Mouse (Mus musculus): Measurements from ENCODE around the gene Rab1b. TPM values are rescaled to one million over a fixed set of nuclear protein-coding genes. Genes with fewer than 3 reads are reported as not detected.

The Rab1b gene
- polyA plus RNA-seq, 1 experiment from 2014 or later, result 96.4 TPM

DNA sequence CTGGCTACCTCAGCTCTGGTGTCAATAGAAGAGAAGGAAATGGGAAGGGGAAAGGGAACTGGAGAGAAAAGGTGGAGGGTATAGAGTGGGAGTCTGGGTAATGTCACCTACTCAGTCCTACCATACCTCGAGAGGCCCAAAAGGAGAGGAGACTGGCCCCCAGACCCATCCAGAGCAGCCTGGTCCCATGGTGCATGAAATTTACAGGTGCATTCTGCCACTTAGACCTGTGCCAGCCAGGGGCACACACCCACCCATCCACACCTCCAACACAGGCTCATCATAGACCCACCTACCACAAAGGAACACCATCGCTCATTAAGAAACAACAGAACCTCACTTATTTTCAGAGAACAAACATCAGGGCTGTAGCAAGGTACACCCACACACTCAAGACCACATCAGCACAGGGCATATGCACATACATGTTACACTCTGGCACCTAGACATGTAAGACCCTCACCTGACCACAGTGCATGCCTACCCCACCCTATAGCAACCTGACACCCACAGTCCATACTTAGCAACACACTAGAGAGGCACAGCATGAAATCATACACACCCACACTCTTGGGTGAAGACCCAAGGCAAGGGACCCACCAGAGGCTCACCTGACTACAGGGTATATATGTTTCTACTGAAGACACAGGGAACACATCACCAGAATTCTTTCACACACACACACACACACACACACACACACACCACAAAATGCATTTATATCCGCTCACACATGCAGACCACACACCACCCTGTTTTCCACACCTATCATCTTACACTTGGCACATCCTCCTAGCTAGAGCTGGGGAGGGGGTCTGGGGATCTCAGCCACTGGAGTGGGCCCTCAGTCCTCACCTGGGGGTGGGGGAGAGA, 22.7 kb downstream of the Rab1b start:
- 62% methylated on average over 3 of the region's 3 CpGs for WGBS (ENCODE audit: insufficient replicate concordance)
- no peak for ATAC-seq (ENCODE audit: low read depth)
- no peaks in the 10 kb centered on the region for H3K9me3 ChIP-seq (replicated peaks)
- peaks cover 81% of the 10 kb centered on the region for H3K27me3 ChIP-seq
- H3K9ac ChIP-seq, result no peak overlapping the region
- no peaks in the 10 kb centered on the region for H3K36me3 ChIP-seq
- H3K27ac ChIP-seq, result no peak overlapping the region
- peaks cover 29% of the 10 kb centered on the region for H3K4me1 ChIP-seq (replicated peaks)
- peak overlapping the region; percentile 84; the same call in 1 of the 2 replicates for H3K4me2 ChIP-seq
- no peak for DNase-seq
- peak overlapping the region; percentile 62; the same call in 1 of the 2 replicates for H3K4me3 ChIP-seq (replicated peaks)

DNA sequence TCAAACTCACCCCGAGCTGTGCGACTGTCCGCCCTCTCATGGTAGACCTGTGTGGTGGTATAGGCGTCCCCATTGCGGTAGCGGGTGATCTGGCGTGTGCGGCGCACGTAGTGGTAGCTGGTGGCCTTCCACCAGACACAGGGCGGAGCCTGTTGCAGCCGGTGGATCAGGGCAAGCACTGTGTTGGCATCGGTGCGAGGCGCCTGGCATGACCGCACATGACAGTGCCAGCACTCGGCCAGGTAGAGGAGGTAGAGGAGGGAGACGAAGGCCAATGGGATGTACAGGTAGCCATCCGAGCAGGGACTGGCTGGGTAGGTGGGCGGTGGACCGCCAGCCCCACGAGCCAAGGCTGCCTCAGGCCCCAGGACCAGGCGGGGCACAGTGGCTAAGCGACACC, 24.3 kb downstream of the Rab1b start:
- Histone ChIP-seq H3K36me3 (no peaks in the 10 kb centered on the region), H3K9me3 (replicated peaks) (no peaks in the 10 kb centered on the region), H3K4me1 (replicated peaks) (peaks cover 20% of the 10 kb centered on the region), H3K9ac (no peak overlapping the region), H3K4me3 (replicated peaks) (no peak overlapping the region), H3K27ac (no peak overlapping the region), H3K4me2 (no peak overlapping the region), H3K27me3 (peaks cover 85% of the 10 kb centered on the region)
- no peak for DNase-seq
- ATAC-seq (ENCODE audit: low read depth), result no peak
- 47% methylated on average over 24 of the region's 24 CpGs for WGBS (ENCODE audit: insufficient replicate concordance)

DNA sequence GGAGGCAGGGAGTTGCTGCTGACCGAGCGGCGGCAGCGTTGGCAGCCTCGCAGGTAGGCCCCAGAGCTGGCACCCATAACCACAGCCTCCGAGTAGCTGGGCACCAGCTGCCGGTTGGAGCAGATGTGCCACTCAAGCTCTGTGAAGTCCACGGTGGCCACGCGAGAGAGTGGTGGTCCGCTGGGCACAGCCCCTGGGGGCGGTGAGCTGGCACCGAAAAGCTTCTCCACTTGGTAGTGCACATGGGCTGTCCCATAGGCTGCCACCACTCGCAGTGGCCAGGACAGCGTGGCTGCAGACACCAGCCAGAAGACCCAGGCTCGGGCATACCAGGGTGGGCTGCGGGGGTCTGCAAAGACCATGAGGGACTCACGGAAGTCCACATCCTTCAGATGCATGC, 24.9 kb downstream of the Rab1b start:
- WGBS (ENCODE audit: insufficient replicate concordance), result 53% methylated on average over 18 of the region's 18 CpGs
- Histone ChIP-seq H3K4me1 (replicated peaks) (peaks cover 14% of the 10 kb centered on the region), H3K27ac (no peak overlapping the region), H3K4me2 (no peak overlapping the region), H3K4me3 (replicated peaks) (no peak overlapping the region), H3K27me3 (peaks cover 80% of the 10 kb centered on the region), H3K36me3 (no peaks in the 10 kb centered on the region), H3K9ac (no peak overlapping the region), H3K9me3 (replicated peaks) (no peaks in the 10 kb centered on the region)
- DNase-seq (no peak), ATAC-seq (ENCODE audit: low read depth) (no peak)

DNA sequence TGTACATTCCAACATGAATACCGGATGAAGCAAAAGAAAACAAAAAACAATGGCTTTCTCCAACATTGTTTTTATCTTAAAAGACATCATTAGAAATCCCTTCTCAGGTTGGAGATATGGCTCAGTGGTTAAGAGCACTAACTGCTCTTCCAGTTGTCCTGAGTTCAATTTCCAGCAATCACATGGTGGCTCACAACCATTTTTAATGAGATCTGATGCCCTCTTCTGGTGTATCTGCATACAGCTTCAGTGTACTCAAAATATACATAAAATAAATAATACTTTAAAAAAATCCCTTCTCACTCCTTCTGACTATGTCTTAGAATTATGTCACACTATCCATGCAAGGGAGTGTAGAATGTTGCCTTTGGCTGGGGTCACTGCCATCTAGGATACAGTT, 27.6 kb downstream of the Rab1b start:
- Histone ChIP-seq H3K9me3 (replicated peaks) (no peaks in the 10 kb centered on the region), H3K36me3 (no peaks in the 10 kb centered on the region), H3K27ac (no peak overlapping the region), H3K9ac (no peak overlapping the region), H3K4me1 (replicated peaks) (no peaks in the 10 kb centered on the region), H3K27me3 (peaks cover 71% of the 10 kb centered on the region), H3K4me3 (replicated peaks) (no peak overlapping the region), H3K4me2 (no peak overlapping the region)
- ATAC-seq (ENCODE audit: low read depth), result no peak
- DNase-seq, result no peak
- WGBS (ENCODE audit: insufficient replicate concordance), result 69% methylated on average over 1 of the region's 1 CpGs

DNA sequence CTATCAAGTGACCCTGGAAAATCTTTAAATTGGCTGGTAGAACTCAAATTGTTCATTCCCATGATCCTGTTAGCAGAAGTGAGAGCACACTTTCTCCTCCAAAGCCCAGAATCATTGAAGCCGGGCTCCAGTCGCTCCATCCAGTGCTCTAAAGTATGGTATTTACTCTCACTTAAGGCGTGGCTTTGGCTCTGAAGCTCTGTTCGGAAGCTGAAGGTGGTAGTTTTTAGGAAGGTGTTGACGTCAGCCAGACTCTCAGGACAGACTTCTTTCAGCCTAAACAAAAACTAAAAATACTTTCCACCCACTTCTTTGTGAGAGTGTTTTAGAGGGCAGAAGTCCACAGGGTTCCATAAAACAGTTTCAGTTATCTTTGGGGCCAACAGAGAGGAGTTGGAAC, 33.4 kb downstream of the Rab1b start:
- Histone ChIP-seq H3K9me3 (replicated peaks) (no peaks in the 10 kb centered on the region), H3K27ac (no peak overlapping the region), H3K4me3 (replicated peaks) (no peak overlapping the region), H3K36me3 (no peaks in the 10 kb centered on the region), H3K4me2 (no peak overlapping the region), H3K9ac (no peak overlapping the region), H3K4me1 (replicated peaks) (peaks cover 42% of the 10 kb centered on the region), H3K27me3 (peaks cover 62% of the 10 kb centered on the region)
- WGBS (ENCODE audit: insufficient replicate concordance), result 30% methylated on average over 5 of the region's 5 CpGs
- ATAC-seq (ENCODE audit: low read depth) (no peak), DNase-seq (no peak)

DNA sequence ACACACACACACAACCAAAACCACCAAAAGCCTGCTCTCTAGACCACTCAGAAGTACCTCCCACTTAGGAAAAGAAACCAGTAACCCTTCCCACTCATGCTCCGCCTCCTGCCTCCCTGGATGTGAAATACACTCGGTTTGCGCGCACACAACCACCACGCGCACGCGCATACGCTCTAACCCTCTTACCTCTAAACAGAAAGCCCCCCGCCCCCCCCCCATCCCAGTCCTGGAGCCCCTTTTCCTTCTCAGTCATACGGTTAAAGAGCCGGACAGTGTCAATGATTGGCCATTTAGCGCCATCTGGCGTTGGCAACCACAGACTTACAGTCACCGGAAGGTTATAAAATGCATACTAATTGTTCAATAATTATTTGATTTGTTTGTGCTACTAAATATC, 33.8 kb downstream of the Rab1b start:
- peaks cover 47% of the 10 kb centered on the region for H3K4me1 ChIP-seq (replicated peaks)
- peak overlapping the region; percentile 59 for H3K4me3 ChIP-seq (replicated peaks)
- ATAC-seq (ENCODE audit: low read depth), result no peak; the same call in 1 of the 2 replicates
- no peaks in the 10 kb centered on the region for H3K9me3 ChIP-seq (replicated peaks)
- H3K4me2 ChIP-seq, result peak overlapping the region; percentile 84
- H3K27me3 ChIP-seq, result peaks cover 63% of the 10 kb centered on the region
- peak; percentile 40 for DNase-seq
- H3K27ac ChIP-seq, result no peak overlapping the region
- 1% methylated on average over 15 of the region's 15 CpGs for WGBS (ENCODE audit: insufficient replicate concordance)
- H3K36me3 ChIP-seq, result no peaks in the 10 kb centered on the region
- 0 out of 2 replicates have a peak overlapping the region, but pooled peaks have one; percentile 17 for H3K9ac ChIP-seq

DNA sequence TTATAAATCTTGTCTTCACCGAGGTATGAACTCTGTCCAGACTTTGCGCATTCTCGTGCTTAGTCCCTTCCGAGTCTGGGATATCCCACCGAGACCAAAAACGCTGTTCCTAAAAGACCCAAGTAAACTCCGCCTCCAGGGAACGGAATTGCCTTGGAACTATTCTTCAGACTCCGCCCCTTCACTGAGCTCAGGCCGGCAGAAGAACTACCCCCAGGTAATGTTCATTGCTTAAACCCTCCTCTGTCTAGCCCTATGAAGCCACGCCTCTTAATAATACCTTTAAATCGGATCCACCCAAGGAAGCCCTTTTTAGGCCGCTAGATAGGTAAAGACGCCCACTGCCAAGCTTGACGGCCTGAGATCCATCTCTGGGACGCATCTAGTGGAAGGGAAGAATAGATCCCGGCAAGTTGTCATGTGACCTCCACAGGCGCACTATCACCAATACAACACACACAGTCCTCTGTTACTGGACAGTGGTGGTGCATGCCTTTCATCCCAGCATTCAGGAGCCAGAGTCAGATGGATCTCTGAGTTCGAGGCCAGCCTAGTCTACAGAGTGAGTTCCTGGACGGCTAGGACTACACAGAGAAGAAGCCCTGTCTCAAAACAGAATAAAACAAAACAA, 34.4 kb downstream of the Rab1b start:
- peaks cover 52% of the 10 kb centered on the region for H3K4me1 ChIP-seq (replicated peaks)
- 4% methylated on average over 20 of the region's 20 CpGs for WGBS (ENCODE audit: insufficient replicate concordance)
- H3K4me3 ChIP-seq (replicated peaks), result peak overlapping the region; percentile 59
- peaks cover 68% of the 10 kb centered on the region for H3K27me3 ChIP-seq
- peak overlapping the region; percentile 45 for H3K27ac ChIP-seq
- no peak for DNase-seq
- H3K9ac ChIP-seq, result peak overlapping the region; percentile 17
- ATAC-seq (ENCODE audit: low read depth), result peak; percentile 5; the same call in 1 of the 2 replicates
- peak overlapping the region; percentile 84 for H3K4me2 ChIP-seq
- H3K36me3 ChIP-seq, result no peaks in the 10 kb centered on the region
- H3K9me3 ChIP-seq (replicated peaks), result no peaks in the 10 kb centered on the region

DNA sequence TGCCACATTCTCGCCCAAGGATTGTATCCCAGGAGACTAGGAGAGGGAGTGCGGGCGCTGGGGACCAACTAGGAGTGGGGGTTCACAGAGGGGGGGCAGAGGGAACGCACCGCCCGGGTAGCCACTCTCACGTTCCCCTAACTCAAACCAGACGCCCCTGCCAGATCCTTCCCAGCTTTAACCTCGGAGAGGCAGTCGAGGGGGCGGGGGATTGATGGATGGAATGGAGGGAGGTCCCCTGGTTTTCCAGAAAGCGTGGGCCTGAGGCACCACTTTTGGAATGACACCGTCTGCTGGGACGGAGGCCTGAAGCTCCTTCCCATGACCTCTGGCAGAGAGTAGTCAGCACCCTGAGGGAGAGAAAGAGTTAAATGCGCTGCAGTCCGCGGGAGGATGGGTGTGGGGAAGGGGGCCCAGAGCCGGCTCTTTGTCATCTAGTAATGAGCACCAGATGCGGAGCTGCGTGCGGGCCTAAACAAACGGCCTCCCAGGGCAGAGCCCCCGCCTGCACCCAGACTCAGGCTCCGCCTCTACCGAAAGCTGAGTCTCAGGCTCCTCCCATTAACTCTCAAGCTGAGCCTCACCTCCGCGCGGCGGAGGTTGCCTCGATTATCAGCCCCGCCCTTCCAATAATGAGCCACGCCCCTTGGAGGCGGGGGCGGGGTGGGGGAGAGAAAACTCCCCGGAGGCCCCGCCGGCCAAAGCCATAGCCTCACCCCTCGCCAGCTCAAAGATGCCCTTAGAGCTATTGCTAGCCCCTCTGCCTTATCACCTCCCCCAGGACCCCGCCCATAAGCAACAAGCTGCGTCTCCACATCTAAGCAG, 35.1 kb downstream of the Rab1b start:
- peak overlapping the region; percentile 84 for H3K4me2 ChIP-seq
- H3K27ac ChIP-seq, result peak overlapping the region; percentile 45
- H3K9me3 ChIP-seq (replicated peaks), result no peaks in the 10 kb centered on the region
- peaks cover 73% of the 10 kb centered on the region for H3K27me3 ChIP-seq
- ATAC-seq (ENCODE audit: low read depth) (peak; percentile 73), DNase-seq (peak; percentile 82)
- H3K4me1 ChIP-seq (replicated peaks), result peaks cover 59% of the 10 kb centered on the region
- no peaks in the 10 kb centered on the region for H3K36me3 ChIP-seq
- H3K9ac ChIP-seq, result peak overlapping the region; percentile 67
- WGBS (ENCODE audit: insufficient replicate concordance), result 4% methylated on average over 39 of the region's 40 CpGs
- peak overlapping the region; percentile 59 for H3K4me3 ChIP-seq (replicated peaks)

DNA sequence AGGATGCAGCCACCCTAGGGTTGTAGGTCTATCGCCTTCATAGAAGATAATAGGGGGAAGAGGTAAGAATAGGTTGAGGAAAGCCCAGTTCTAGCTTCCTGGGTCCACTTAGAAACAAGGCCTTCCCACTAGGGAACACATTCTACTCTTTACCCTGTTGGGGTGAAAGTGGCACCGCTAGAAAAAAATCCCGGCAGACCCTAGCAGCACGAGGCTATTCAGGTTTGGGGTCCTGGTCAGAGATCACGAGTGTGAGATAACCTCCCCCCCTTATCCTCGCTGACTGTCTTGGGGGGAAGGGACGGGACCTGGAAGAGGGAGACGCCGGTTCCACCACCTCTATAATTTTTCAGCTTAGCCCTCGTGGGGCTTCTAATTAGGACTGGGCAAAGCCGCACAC, 35.8 kb downstream of the Rab1b start:
- no peaks in the 10 kb centered on the region for H3K9me3 ChIP-seq (replicated peaks)
- H3K4me2 ChIP-seq, result peak overlapping the region; percentile 84
- 17% methylated on average over 11 of the region's 11 CpGs for WGBS (ENCODE audit: insufficient replicate concordance)
- no peaks in the 10 kb centered on the region for H3K36me3 ChIP-seq
- peak overlapping the region; percentile 7; the same call in 1 of the 2 replicates for H3K27ac ChIP-seq
- ATAC-seq (ENCODE audit: low read depth) (no peak), DNase-seq (no peak)
- peak overlapping the region; percentile 59 for H3K4me3 ChIP-seq (replicated peaks)
- peaks cover 63% of the 10 kb centered on the region for H3K4me1 ChIP-seq (replicated peaks)
- peak overlapping the region; percentile 67 for H3K9ac ChIP-seq
- peaks cover 68% of the 10 kb centered on the region for H3K27me3 ChIP-seq

DNA sequence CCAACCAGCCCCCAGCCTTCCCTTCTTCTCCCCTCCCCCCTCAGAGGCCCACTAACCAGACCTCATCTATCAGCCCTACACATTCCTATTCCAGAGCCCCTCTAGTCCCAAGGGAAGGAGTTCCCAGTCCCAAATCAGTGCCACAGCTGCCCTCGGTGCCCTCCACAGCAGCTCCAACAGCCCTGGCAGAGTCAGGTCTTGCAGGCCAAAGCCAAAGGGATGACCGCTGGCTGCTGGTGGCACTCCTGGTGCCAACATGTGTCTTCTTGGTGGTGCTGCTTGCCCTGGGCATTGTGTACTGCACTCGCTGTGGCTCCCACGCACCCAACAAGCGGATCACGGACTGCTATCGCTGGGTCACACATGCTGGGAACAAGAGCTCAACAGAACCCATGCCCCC, 36.9 kb downstream of the Rab1b start:
- no peaks in the 10 kb centered on the region for H3K36me3 ChIP-seq
- H3K27ac ChIP-seq, result no peak overlapping the region
- peaks cover 69% of the 10 kb centered on the region for H3K4me1 ChIP-seq (replicated peaks)
- WGBS (ENCODE audit: insufficient replicate concordance), result 74% methylated on average over 7 of the region's 7 CpGs
- peak overlapping the region; percentile 84; the same call in 1 of the 2 replicates for H3K4me2 ChIP-seq
- peaks cover 62% of the 10 kb centered on the region for H3K27me3 ChIP-seq
- H3K4me3 ChIP-seq (replicated peaks), result no peak overlapping the region
- no peak overlapping the region for H3K9ac ChIP-seq
- no peaks in the 10 kb centered on the region for H3K9me3 ChIP-seq (replicated peaks)
- ATAC-seq (ENCODE audit: low read depth) (no peak), DNase-seq (no peak)

DNA sequence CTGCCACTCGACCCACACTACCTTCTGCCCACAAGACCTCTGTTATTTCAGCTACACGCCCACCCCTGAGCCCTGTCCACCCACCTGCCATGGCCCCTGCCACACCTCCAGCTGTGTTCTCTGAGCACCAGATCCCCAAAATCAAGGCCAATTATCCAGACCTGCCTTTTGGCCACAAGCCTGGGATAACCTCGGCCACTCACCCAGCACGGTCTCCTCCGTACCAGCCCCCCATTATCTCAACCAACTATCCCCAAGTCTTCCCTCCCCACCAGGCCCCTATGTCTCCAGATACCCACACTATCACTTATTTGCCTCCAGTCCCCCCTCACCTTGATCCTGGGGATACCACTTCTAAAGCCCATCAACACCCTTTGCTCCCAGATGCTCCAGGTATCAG, 37.4 kb downstream of the Rab1b start:
- 61% methylated on average over 5 of the region's 5 CpGs for WGBS (ENCODE audit: insufficient replicate concordance)
- peaks cover 72% of the 10 kb centered on the region for H3K4me1 ChIP-seq (replicated peaks)
- no peak for DNase-seq
- H3K4me2 ChIP-seq, result peak overlapping the region; percentile 85; the same call in 1 of the 2 replicates
- no peak overlapping the region for H3K27ac ChIP-seq
- no peak for ATAC-seq (ENCODE audit: low read depth)
- 0 out of 2 replicates have a peak overlapping the region, but pooled peaks have one; percentile 57 for H3K4me3 ChIP-seq (replicated peaks)
- H3K9me3 ChIP-seq (replicated peaks), result no peaks in the 10 kb centered on the region
- peaks cover 57% of the 10 kb centered on the region for H3K27me3 ChIP-seq
- H3K9ac ChIP-seq, result no peak overlapping the region
- H3K36me3 ChIP-seq, result no peaks in the 10 kb centered on the region

Measured in liver, embryonic 13.5 days (tissue).